Mouse (Mus musculus) myocyte (in vitro differentiated cells): Measurements from ENCODE around the gene Ski.

ENCODE experiments used
- CEBPB ChIP-seq: IDR thresholded peaks from 2 replicates; pipeline ENCODE4 v1.6.1; 2011; ENCODE audit warnings: mild to moderate bottlenecking, moderate library complexity; ENCODE audit not compliant: poor library complexity, insufficient read depth, severe bottlenecking
- E2F4 ChIP-seq: IDR thresholded peaks from one replicate; pipeline ENCODE4 v1.6.1; 2011; ENCODE audit warnings: mild to moderate bottlenecking, control low read depth, moderate library complexity; ENCODE audit not compliant: insufficient read depth
- MAX ChIP-seq: IDR thresholded peaks from one replicate; pipeline ENCODE4 v1.6.1; 2011; ENCODE audit warnings: low read depth, mild to moderate bottlenecking, control low read depth
- MYOG ChIP-seq, 3 experiments: IDR thresholded peaks; one replicate each; pipeline ENCODE4 v1.6.1; 2011; ENCODE audit warnings: control low read depth in 2 of 3, low read depth in 2 of 3, mild to moderate bottlenecking in 2 of 3; ENCODE audit not compliant: insufficient read length in 2 of 3, control insufficient read depth in 1 of 3, insufficient read depth in 1 of 3
- POLR2A ChIP-seq: IDR thresholded peaks from one replicate; pipeline ENCODE4 v1.6.1; 2011; ENCODE audit warnings: low read depth, mild to moderate bottlenecking, control low read depth, moderate library complexity; ENCODE audit not compliant: insufficient read length
- POLR2AphosphoS2 ChIP-seq: IDR thresholded peaks from one replicate; pipeline ENCODE4 v1.6.1; 2011; ENCODE audit warnings: low read depth, control low read depth; ENCODE audit not compliant: insufficient read length
- REST ChIP-seq: IDR thresholded peaks from one replicate; pipeline ENCODE4 v1.6.1; 2011; ENCODE audit warnings: mild to moderate bottlenecking, control low read depth, moderate library complexity; ENCODE audit not compliant: insufficient read depth, insufficient read length
- TCF12 ChIP-seq: IDR thresholded peaks from one replicate; pipeline ENCODE4 v1.6.1; 2011; ENCODE audit warnings: mild to moderate bottlenecking, control low read depth; ENCODE audit not compliant: poor library complexity, insufficient read depth, severe bottlenecking
- TCF3 ChIP-seq: IDR thresholded peaks from one replicate; pipeline ENCODE4 v1.6.1; 2011; ENCODE audit warnings: low read depth, control low read depth; ENCODE audit not compliant: insufficient read length
- USF1 ChIP-seq: IDR thresholded peaks from one replicate; pipeline ENCODE4 v1.6.1; 2011; ENCODE audit warnings: low read depth, mild to moderate bottlenecking, control low read depth, moderate library complexity

- TF ChIP-seq TCF3 (no peak), USF1 (no peak), MAX (no peak), POLR2A (no peak), E2F4 (no peak), CEBPB (no peak), POLR2AphosphoS2 (no peak), MYOG (IDR thresholded peaks at IDR 0.05; ENCODE audit: control insufficient read depth in 1 of 3, insufficient read depth in 1 of 3, insufficient read length in 2 of 3, low read depth in 2 of 3) (no peak), TCF12 (no peak), REST (no peak)
Observed at GRCm38 (mm10) chr4:155120038-155120437, 102.4 kb downstream of the Ski start.
